Mouse (Mus musculus): Measurements from ENCODE around the gene A430078G23Rik.
A peak's percentile ranks its signal among the peaks of the same experiment; 100 is the strongest.
"Not testable (repeated sequence)": the region's sequence is repeated elsewhere in the genome, so short reads cannot be mapped to it uniquely, and the experiment has no call there.

Gene A430078G23Rik

DNA sequence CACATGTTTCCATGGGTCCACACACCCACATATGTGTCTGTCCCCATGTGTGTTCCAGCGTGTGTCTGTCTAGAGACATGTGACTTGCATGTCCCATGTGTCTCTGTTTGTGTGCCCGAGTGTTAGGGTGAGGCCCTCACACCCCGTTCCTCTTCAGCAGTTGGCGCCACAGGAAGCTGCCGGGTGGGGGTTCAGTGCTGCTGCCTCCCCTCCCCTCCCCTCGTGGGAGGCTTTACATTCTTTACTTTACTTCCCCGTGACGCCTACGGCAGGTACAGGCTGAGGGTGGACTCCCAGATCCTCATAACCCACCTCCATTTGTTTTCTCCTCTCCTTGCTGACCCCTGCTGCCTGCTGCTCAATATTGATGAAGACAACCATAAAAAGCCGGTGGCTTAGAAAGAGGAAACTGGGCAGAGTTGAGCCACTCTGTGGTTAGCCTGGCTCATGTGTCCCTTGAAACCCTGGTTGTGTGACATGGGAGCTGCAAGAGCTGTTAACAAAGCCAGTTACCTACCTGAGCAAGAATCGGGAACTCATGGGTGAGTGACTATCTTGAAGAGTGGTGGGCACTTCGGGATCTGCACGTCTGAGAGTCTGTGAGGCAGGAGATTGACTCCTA lies at the start of gene A430078G23Rik:
A430078G23Rik (plus strand) TSS at position 227 of the 622 bp plus-strand sequence.
- no peak for DNase-seq (ENCODE audit: low read depth)

DNA sequence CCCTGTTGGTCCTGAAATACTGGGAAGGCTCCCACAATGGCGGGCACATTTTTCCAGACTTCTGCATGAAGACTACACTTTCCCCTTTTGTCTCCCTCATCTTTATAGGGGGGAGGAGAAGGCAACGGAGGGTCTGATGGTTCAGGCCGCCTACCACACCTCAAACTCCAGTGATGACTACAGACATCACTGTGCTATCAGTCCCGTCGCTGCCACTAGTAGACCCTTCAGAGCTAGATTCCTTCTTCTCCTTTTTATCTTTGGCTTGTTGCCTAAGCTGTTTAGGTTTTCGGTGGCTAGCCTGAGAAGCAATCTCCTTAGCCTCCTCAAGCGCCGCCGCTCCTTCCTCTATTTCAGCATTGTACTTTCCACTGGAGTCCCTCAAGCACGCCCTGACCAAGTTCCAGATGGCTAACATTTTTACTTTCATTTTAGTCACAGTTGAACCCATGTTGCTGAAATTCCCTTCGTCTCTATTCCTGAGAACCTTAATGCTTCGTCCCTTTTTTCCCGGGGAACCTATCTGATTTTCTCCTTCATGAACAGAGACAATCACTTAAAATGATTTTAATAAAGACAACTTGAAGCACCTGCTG lies 44.9 kb upstream of the A430078G23Rik start:
- DNase-seq (ENCODE audit: low read depth) = not testable (repeated sequence)

DNA sequence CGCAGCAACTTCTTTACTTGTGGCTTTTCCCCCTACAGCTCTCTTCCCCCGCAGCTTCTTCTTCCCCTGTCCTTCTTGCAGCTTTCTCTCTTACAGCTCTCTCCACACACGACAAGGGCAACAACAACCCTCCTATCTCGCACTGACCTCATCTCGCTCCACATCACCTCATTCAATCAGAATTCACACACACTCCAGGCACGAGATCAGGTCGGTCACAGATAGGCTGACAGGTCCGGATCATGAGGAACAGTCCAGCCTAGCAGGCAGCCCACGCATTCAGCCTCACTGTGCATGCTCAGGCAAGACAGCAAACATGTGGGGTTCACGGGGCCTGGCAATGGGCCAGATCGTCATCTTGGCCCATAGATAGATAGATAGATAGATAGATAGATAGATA lies 43.6 kb upstream of the A430078G23Rik start:
- no peak for DNase-seq (ENCODE audit: low read depth)

DNA sequence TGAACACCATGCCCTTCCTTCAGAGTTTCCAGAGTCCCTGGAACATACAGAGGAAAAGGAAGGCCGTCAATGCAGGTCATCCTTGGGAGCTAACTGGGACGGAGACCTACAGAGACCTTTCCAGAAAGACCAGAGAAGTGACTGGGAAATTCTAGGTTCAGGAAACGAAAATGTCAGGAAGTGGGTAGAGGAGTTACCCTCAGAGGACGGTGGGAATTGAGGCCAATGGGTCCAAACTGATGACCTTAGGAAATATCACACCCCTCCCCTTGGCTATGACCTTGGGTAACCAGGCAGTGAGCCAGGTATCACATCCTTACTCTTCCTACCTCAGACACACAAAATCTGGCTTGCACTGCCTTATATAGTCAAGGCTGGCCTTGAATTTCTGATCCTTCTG lies 41.7 kb upstream of the A430078G23Rik start:
- DNase-seq (ENCODE audit: low read depth) = no peak

DNA sequence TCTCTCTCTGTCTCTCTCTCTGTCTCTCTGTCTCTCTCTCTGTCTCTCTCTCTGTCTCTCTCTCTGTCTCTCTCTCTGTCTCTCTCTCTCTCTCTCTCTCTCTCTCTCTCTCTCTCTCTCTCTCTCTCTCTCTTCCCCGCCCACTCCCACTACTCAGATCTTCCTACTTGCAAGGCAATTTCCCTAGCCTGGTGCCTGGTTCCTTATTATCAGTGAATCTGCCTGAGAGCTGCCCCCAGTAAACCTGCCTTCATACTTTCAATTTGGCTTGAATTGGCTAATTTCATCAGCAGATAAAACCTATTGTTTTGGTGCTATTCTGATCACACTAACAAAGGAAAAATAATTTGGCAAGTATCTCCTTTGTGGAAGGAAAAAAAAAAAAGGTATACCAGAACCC lies 39.8 kb upstream of the A430078G23Rik start:
- not testable (repeated sequence) for DNase-seq (ENCODE audit: low read depth)

DNA sequence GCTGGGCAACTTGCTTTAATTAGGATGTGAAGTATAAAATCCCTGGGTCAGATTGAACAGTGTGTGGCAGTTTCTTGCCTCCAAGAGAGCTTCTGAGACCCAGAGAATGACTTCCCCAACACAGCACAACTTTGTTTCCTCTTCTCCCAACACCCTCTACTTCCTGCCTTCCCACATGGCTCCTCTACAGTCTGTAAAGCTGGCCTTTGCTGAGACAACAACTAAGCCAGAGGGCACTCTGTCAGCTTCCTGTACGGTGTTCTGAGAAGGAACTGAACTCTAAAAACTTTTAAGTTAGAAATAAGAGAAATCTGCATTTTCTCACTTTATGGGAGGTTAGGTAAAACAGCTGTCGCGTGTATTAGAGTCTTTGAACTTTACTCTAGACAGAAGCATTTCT lies 39.4 kb upstream of the A430078G23Rik start:
- DNase-seq (ENCODE audit: low read depth) = no peak

DNA sequence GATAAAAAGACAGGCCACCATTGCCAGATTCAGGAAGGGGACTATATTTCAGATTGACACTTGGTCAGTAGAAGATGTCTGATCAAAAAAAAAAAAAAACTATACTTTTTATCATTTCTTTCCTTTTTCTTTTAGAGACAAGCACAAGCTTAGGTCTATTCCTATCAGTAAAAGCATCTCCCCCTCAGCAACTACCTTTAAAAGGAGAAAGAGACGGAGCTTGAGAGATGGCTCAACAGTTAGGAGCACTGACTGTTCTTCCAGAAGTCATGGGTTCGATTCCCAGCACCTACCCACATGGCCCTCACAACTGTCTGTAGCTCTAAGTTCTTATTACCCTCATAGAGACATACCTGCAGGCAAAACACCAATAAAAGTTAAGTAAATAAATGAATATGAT lies 38.9 kb upstream of the A430078G23Rik start:
- DNase-seq (ENCODE audit: low read depth) = no peak

DNA sequence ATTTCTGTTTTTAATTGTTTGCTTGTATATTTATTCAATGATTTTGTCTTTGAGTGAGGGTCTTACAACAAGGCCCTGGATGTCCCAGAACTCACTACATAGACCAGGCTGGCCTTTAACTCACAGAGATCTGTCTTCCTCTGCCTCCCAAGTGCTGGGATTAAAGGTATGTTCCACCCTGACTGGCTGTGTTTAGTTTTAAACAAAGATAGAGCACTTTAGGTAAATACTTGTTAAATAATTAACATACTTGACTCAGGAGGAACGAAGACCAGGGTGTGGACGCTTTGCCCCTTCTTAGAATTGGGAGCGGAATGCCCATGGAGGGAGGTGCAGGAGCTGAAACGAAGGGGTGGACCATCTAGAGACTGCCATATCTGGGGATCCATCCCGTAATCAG lies 36.6 kb upstream of the A430078G23Rik start:
- DNase-seq (ENCODE audit: low read depth) = no peak

DNA sequence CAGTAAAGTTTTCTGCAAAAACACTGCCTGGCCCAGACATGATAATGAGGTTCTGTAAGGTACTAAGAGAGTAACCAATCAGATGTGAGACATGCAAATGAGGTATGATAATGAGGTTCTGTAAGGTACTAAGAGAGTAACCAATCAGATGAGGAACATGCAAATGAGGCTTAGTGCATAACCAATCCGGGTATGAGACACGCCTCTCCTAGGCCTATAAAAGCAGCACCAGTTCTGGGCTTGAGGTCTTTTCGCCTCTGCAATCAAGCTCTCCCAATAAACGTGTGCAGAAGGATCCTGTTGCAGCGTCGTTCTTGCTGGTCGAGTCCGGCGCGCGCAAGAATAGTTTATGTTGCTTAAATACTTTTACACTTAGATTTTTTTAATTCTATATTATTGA lies 33.9 kb upstream of the A430078G23Rik start:
- not testable (repeated sequence) for DNase-seq (ENCODE audit: low read depth)

DNA sequence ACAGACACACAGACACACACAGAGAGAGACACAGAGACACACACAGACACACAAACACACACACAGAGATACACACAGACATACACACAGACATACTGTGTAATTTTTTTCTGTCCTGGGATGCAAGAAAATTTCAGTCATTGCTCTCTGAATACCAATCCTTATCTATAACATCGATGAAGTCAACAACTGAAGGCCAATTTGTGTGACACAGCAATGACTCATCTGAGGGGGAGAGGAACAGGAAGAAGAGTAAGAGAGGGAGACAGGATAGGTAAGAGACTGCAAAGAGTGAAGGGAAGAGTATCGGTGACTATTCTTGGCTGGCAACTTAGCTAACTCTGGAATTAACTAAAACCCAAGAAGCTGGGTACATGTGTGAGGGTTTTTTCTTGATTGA lies 29.0 kb upstream of the A430078G23Rik start:
- DNase-seq (ENCODE audit: low read depth) = no peak

DNA sequence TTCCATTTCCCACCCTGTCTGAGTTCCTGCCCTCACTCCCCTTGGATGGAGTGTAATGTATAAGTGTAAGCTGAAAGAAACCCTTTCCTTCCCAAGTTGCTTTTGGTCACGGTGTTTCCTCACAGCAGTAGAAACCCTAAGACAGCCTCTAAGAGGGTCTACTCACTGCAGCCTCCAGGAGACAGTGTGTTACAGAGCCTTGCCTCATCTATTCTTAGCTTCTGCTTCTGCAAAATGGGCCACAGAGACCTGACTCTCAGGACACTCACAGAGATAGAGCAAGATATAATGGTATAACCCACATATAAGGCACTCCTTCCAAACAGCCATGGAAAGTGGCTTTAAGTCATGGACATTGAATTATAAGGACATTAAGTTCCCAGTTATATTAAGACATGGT lies 26.2 kb upstream of the A430078G23Rik start:
- DNase-seq (ENCODE audit: low read depth) = no peak

DNA sequence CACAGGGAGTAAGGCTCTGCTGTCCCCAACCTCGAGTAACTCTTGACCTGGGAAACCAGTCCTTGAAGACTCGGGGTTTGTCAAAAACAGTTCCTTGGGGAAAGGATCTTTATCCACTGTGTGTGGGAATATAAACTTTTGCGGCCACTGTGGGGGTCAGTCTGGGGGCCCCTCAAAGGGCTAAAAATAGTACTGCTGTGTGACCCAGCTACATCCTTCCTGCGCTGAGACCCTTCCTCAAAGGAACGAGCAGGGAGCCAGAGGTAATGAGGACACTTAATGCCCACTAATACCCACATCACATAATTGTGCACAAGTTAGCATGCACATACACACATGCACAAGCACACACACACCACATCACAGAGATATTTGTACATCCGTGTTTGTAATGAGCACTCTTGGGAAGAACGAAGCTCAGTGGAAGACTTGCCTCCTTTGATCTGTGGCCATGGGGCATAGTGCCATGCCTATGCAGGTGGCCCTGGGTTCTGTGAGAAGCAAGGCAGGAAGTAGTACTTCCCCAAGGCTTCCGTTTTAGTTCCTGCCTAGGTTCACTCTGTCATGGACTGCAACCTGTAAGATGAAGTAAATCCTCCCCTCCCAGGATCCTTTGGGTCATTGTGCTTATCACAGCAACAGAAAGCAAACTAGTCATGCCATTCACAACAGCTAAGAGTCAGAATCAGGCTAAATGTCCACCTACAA lies 25.5 kb upstream of the A430078G23Rik start:
- no peak for DNase-seq (ENCODE audit: low read depth)

DNA sequence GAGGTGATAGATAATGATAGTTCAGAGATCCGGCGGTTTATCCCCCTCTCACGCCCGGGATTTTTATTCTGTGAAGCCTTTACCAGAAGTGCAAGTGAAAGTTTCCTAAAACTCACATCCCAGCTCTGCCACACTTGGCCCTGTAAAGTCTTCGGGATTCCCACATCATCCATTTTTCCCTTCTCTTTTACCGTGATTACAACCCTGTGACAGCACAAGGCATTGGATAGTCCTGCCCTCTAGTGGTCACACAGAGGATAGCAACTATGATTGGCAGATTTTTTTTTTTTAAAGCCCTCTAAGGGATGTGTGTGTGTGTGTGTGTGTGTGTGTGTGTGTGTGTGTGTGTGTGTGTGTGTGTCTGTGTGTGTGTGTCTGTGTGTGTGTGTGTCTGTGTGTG lies 22.6 kb upstream of the A430078G23Rik start:
- DNase-seq (ENCODE audit: low read depth) = peak; percentile 35

DNA sequence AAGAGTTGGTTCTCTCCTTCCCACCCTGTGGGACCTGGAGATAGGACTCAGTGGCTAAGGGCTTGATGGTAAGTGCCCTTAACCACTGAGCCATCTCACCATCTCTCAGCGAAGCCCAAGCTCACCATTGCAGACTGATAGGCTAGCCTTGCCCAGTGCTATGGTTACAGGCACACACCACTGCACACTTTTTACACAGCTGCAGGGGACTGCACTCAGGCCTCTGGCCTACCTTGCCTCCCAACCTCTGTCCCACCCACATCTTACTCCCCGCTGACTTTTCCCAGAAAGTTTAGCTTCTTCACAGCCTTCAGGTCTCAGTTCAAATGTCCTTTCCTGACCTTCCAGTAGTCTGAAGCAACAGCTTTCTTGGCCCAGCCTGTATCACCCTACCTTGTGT lies 21.5 kb upstream of the A430078G23Rik start:
- no peak for DNase-seq (ENCODE audit: low read depth)

DNA sequence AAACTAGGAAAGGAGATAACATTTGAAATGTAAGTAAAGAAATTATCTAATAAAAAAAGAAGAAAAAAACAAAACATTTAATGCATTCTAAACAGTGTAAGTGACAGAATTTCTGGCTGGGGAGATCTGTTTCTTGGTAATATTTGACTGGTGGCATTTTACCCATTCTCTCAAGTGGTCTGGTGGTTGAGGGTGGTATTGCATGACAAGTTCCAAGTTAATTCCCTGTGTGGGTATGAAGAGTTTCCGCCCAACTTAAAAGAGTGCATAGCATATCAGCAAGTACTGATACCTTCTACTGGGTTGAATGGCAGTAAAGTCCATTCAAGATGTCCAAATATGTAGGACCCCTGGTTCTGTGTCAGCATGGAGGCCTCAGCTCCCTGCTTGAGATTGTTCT lies 17.3 kb upstream of the A430078G23Rik start:
- no peak for DNase-seq (ENCODE audit: low read depth)

DNA sequence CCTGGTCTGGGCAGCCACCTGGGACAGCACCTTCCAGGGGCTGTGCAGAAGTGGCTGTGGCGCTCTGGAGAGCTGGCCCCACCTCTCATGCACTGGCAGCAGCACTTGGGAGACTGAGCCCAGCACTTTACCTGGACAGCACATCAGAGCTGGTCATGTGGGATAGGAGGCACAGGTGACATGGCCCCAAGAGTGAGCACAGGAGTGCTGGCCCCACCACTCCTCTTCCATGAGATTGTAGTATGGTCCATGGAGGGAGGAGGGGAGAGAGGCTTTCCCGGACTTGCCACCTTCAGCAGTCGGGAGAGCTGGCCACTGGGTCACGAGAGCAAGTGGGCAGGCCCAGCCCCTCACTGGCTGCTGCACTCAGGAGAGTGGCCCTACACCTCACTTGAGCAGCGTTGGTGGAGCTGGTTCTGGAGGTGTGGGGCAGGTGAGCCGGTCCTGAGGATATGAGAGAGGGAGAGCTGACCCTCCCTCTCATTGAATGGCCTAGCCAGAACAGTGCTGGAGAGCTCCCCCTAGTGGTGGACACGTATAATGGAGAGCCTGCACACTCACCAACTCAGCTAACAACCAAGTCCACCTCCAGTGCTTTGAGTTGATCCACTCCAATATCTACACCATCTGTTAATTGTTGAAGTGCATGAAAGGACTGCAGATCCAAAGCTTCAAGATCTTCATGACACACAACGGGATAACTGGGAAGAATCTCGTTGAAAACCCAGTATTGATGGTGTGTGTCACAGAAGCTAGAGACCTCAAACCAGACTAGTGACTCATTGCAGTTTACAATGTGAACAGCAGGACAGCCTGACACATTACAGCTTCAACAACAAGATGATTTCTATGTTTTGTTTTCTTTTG lies 16.3 kb upstream of the A430078G23Rik start:
- no peak for DNase-seq (ENCODE audit: low read depth)

DNA sequence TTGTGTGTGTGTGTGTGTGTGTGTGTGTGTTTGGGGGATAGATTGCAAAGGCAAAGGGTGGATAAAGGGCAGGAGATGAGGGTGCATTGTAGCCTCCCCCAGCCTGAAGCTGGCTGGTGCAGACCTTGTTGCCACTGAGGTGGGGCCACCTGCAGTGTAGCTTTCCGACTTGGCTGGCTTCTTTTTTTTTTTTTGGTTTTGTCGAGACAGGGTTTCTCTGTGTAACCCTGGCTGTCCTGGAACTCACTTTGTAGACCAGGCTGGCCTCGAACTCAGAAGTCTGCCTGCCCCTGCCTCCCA lies 15.7 kb upstream of the A430078G23Rik start:
- DNase-seq (ENCODE audit: low read depth) = not testable (repeated sequence)

DNA sequence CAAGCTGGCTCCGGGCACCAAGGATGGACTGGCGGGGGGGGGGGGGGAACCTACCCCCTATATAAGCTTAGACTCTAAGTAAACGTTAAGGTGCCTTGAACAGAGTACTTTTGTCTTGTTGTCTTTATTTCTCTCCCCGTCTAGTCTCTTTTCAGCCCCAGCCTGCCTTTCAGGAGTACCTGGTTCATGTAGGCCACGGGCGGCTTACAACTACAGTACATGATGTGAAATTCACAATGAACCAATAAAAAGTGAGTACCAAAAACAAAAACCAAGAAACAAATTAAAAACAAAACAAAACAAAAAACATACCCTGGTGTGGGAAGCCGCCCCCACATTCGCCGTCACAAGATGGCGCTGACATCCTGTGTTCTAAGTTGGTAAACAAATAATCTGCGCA lies 15.2 kb upstream of the A430078G23Rik start:
- DNase-seq (ENCODE audit: low read depth) = no peak

DNA sequence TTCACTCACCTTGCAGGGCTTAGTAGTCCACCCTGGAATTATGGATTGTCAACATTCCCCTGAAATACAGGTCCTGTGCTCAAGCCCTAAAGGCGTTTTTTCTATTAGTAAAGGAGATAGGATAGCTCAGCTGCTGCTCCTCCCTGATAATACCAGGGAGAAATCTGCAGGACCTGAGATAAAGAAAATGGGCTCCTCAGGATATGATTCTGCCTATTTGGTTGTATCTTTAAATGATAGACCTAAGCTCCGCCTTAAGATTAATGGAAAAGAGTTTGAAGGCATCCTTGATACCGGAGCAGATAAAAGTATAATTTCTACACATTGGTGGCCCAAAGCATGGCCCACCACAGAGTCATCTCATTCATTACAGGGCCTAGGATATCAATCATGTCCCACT lies 12.5 kb upstream of the A430078G23Rik start:
- DNase-seq (ENCODE audit: low read depth) = not testable (repeated sequence)

DNA sequence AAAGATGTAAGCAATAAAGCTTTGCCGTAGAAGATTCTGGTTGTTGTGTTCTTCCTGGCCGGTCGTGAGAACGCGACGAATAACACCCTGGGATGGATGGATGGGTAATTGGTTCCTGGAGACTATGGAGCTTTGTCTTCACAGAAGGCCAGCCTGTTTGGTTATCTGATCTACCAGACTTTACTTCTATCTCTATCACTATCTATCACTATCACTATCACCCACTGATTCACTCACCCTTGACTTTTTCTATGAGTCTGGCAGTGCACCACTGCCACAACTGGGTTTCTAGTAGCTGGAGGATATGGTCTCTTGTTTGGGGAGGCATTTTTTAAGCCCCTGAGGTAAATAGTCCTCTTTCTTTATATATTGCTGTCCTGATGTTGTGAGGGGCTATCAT lies 7.9 kb upstream of the A430078G23Rik start:
- no peak for DNase-seq (ENCODE audit: low read depth)

DNA sequence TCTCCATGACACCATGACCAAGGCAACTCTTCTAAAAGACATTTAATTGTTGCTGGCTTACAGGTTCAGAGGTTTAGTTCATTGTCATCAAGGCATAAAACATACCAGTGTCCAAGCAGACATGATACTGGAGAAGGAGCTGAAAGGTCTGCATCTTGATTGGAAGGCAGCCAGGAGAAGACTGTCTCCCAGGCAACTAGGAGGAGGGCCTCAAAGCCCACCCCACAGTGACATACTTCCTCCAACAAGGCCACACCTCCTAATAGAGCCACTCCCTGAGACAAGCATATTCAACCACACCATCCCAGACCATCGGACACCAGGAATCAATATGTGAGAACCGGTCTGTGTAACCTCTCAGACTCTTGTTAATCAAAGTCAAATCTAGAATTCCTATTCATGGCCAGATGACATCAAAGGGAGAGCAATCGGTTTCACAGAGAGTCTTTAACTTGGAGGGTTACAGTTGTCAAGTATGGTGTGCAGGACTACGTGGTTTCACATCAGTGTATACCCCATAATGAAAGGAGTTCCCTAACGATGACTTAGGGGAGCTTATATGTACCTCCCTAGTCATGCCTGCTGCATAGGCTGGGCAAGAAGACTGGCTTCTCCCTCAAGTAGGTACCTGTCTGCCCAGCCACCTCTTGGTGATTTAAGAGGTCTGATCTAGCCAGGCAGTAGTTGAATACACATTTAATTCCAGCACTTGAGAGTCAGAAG lies 6.4 kb upstream of the A430078G23Rik start:
- DNase-seq (ENCODE audit: low read depth) = no peak

Data from fibroblast of lung, adult 2 months (primary cell).